Comparison of ENCODE assay signal across 8 mouse cellular contexts in the genomic region with DNA sequence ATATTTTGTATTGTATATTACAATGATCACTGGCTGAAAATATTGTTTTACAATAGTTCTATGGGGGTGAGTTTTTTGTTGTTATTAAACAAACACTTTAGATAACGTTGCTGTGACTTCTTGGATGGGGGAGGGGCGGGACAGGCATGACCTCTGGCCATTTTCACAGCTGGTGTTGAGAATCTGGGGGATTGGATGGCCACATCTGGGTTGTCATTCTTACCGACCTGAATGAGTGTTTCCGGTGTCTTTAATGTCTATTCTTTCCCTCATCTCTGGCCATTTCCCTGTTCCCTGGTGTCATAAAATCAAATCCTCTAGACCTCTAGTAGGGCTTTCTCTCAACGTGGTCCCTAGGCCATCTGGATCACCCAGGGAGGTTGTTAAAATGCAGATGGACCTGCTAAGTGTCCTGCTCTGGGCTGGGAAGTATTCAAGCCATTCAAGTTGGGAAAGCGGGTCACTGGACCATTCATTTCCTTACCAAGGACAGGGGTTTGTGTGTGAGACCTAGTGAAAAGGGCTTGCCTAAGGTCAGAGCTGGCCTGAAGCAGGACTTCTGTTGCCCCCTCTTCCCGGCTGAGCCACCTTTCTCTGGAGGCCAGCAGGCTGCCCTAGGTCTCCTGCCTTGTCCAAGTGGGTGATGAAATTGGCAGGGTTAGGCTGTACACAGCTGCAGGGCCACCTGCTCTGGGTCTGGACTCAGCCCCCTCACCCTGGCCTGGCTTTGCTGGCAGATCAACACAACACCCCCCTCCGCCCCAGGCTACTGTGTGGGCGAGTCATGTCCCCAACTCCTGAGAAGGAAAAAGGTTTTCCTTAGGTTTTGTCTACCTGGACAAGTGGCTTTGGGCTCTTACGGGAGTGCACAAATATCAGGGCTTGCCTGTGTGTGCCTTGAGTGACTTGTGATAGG. TPM values are rescaled to one million over a fixed set of nuclear protein-coding genes. Genes with fewer than 3 reads are reported as not detected.
A peak's percentile ranks its signal among the peaks of the same experiment; 100 is the strongest.
DNase-seq lines count a peak whose midpoint lies in the region; ATAC-seq lines count a peak whose summit lies in the region.

No protein-coding gene starts in this region.

- H3K9me3 ChIP-seq in neural tube, embryonic 11.5 days (ENCODE audit: control insufficient read depth, low read length): no peaks in the 10 kb centered on the region
- no peaks in the 10 kb centered on the region for H3K9me3 ChIP-seq in embryonic facial prominence, embryonic 13.5 days
- H3K9me3 ChIP-seq in hindbrain, embryonic 10.5 days: no peaks in the 10 kb centered on the region
- H3K9me3 ChIP-seq in liver, embryonic 13.5 days (replicated peaks): no peaks in the 10 kb centered on the region
- no peaks in the 10 kb centered on the region for H3K9me3 ChIP-seq in stomach, embryonic 14.5 days (ENCODE audit: control insufficient read depth, low read depth, low read length)

- no peaks in the 10 kb centered on the region for H3K36me3 ChIP-seq in neural tube, embryonic 11.5 days (ENCODE audit: control insufficient read depth, insufficient read depth, low read length)
- no peaks in the 10 kb centered on the region for H3K36me3 ChIP-seq in embryonic facial prominence, embryonic 13.5 days
- peaks cover 10% of the 10 kb centered on the region; the same call in 1 of the 2 replicates for H3K36me3 ChIP-seq in hindbrain, embryonic 10.5 days
- H3K36me3 ChIP-seq in liver, embryonic 13.5 days: no peaks in the 10 kb centered on the region
- H3K36me3 ChIP-seq in stomach, embryonic 14.5 days (ENCODE audit: control insufficient read depth, insufficient read depth, low read length): no peaks in the 10 kb centered on the region

- peak overlapping the region; percentile 71 for H3K27ac ChIP-seq in neural tube, embryonic 11.5 days (ENCODE audit: low read depth, low read length)
- peak overlapping the region; percentile 97 for H3K27ac ChIP-seq in embryonic facial prominence, embryonic 13.5 days
- H3K27ac ChIP-seq in hindbrain, embryonic 10.5 days: peak overlapping the region; percentile 95
- peak overlapping the region; percentile 87 for H3K27ac ChIP-seq in liver, embryonic 13.5 days
- peak overlapping the region; percentile 97 for H3K27ac ChIP-seq in stomach, embryonic 14.5 days (ENCODE audit: low read length)

- H3K4me1 ChIP-seq in neural tube, embryonic 11.5 days (ENCODE audit: control insufficient read depth, insufficient read depth, low read length): peaks cover 43% of the 10 kb centered on the region
- H3K4me1 ChIP-seq in embryonic facial prominence, embryonic 13.5 days: peaks cover 70% of the 10 kb centered on the region
- peaks cover 94% of the 10 kb centered on the region for H3K4me1 ChIP-seq in hindbrain, embryonic 10.5 days (replicated peaks)
- H3K4me1 ChIP-seq in liver, embryonic 13.5 days (replicated peaks): peaks cover 95% of the 10 kb centered on the region
- peaks cover 61% of the 10 kb centered on the region for H3K4me1 ChIP-seq in stomach, embryonic 14.5 days (ENCODE audit: control insufficient read depth, insufficient read depth, low read length)

- peak overlapping the region; percentile 83 for H3K4me2 ChIP-seq in neural tube, embryonic 11.5 days (ENCODE audit: low read depth)
- peak overlapping the region; percentile 95 for H3K4me2 ChIP-seq in embryonic facial prominence, embryonic 13.5 days
- H3K4me2 ChIP-seq in liver, embryonic 13.5 days: peak overlapping the region; percentile 93
- peak overlapping the region; percentile 79 for H3K4me2 ChIP-seq in stomach, embryonic 14.5 days (replicated peaks; ENCODE audit: low read depth, low read length)

- peak; percentile 29 for DNase-seq in neural tube, embryonic 11.5 days (ENCODE audit: low spot score)
- no peak for DNase-seq in neural tube, embryonic 10.5 days (ENCODE audit: extremely low spot score, low spot score)
- peak; percentile 48 for DNase-seq in hindbrain, embryonic 10.5 days (ENCODE audit: low spot score)
- no peak for DNase-seq in liver, embryonic 13.5 days
- no peak for DNase-seq in thymus, adult 18-20 months
- DNase-seq in urinary bladder, postnatal 4 days (ENCODE audit: low spot score in 2 of 2): no peak

- no peak for ATAC-seq in neural tube, embryonic 11.5 days (ENCODE audit: insufficient read depth, low FRiP score, low TSS enrichment)
- no peak for ATAC-seq in embryonic facial prominence, embryonic 13.5 days (ENCODE audit: insufficient number of reproducible peaks, insufficient read depth, low FRiP score, low TSS enrichment, low read depth)
- ATAC-seq in liver, embryonic 13.5 days (ENCODE audit: low read depth): no peak
- ATAC-seq in stomach, embryonic 14.5 days (ENCODE audit: insufficient number of reproducible peaks, insufficient read depth, low FRiP score, low read depth): no peak

- peak overlapping the region; percentile 82 for H3K4me3 ChIP-seq in neural tube, embryonic 11.5 days (ENCODE audit: low read depth, low read length)
- peak overlapping the region; percentile 86 for H3K4me3 ChIP-seq in embryonic facial prominence, embryonic 13.5 days
- H3K4me3 ChIP-seq in hindbrain, embryonic 10.5 days: peak overlapping the region; percentile 86
- H3K4me3 ChIP-seq in liver, embryonic 13.5 days (replicated peaks): peak overlapping the region; percentile 67
- peak overlapping the region; percentile 82 for H3K4me3 ChIP-seq in stomach, embryonic 14.5 days (ENCODE audit: low read depth, low read length)

- H3K9ac ChIP-seq in neural tube, embryonic 11.5 days (ENCODE audit: low read length): peak overlapping the region; percentile 84
- peak overlapping the region; percentile 97 for H3K9ac ChIP-seq in embryonic facial prominence, embryonic 13.5 days
- H3K9ac ChIP-seq in liver, embryonic 13.5 days: peak overlapping the region; percentile 85
- H3K9ac ChIP-seq in stomach, embryonic 14.5 days (replicated peaks; ENCODE audit: low read depth, low read length): peak overlapping the region; percentile 90

- no peaks in the 10 kb centered on the region for H3K27me3 ChIP-seq in neural tube, embryonic 11.5 days (ENCODE audit: control insufficient read depth, insufficient read depth, low read length)
- H3K27me3 ChIP-seq in embryonic facial prominence, embryonic 13.5 days: no peaks in the 10 kb centered on the region
- no peaks in the 10 kb centered on the region; the same call in 1 of the 2 replicates for H3K27me3 ChIP-seq in hindbrain, embryonic 10.5 days (ENCODE audit: insufficient read depth, poor library complexity, severe bottlenecking)
- H3K27me3 ChIP-seq in liver, embryonic 13.5 days: peaks cover 27% of the 10 kb centered on the region
- H3K27me3 ChIP-seq in stomach, embryonic 14.5 days (ENCODE audit: control insufficient read depth, insufficient read depth, low read length): no peaks in the 10 kb centered on the region

- 9% methylated on average over 10 of the region's 10 CpGs for WGBS in neural tube, embryonic 11.5 days
- WGBS in embryonic facial prominence, embryonic 13.5 days: 3% methylated on average over 10 of the region's 10 CpGs
- 7% methylated on average over 10 of the region's 10 CpGs for WGBS in hindbrain, embryonic 10.5 days
- 16% methylated on average over 10 of the region's 10 CpGs for WGBS in liver, embryonic 13.5 days (ENCODE audit: insufficient replicate concordance)
- WGBS in stomach, embryonic 14.5 days: 10% methylated on average over 10 of the region's 10 CpGs

RNA-seq across cellular contexts. Expression of a gene that starts 1.5 kb away (rescaled TPM):
- polyA plus RNA-seq in neural tube, embryonic 11.5 days (2014; fragmentation: Nextera tagmentation; extraction: Ambion mirVana): 116 and 129 TPM in 2 replicates
- polyA plus RNA-seq in embryonic facial prominence, embryonic 13.5 days (2015; fragmentation: Nextera tagmentation; extraction: Ambion mirVana): 179 and 189 TPM in 2 replicates
- 168 and 176 TPM in 2 replicates for polyA plus RNA-seq in hindbrain, embryonic 10.5 days (2016; fragmentation: Nextera tagmentation; extraction: Ambion mirVana)
- polyA plus RNA-seq in liver, embryonic 13.5 days (2015; fragmentation: Nextera tagmentation; extraction: Ambion mirVana): 20.9 and 23.2 TPM in 2 replicates
- 147 and 150 TPM in 2 replicates for polyA plus RNA-seq in stomach, embryonic 14.5 days (2014; fragmentation: Nextera tagmentation; extraction: Ambion mirVana)

RNA-seq across cellular contexts. Expression of a gene that starts 16.4 kb away (rescaled TPM):
- 3.5 and 4.6 TPM in 2 replicates for polyA plus RNA-seq in neural tube, embryonic 11.5 days (2014; fragmentation: Nextera tagmentation; extraction: Ambion mirVana)
- 29.3 and 29.8 TPM in 2 replicates for polyA plus RNA-seq in embryonic facial prominence, embryonic 13.5 days (2015; fragmentation: Nextera tagmentation; extraction: Ambion mirVana)
- 5.0 and 5.1 TPM in 2 replicates for polyA plus RNA-seq in hindbrain, embryonic 10.5 days (2016; fragmentation: Nextera tagmentation; extraction: Ambion mirVana)
- 1.1 and 1.2 TPM in 2 replicates for polyA plus RNA-seq in liver, embryonic 13.5 days (2015; fragmentation: Nextera tagmentation; extraction: Ambion mirVana)
- 18.4 and 21.7 TPM in 2 replicates for polyA plus RNA-seq in stomach, embryonic 14.5 days (2014; fragmentation: Nextera tagmentation; extraction: Ambion mirVana)

RNA-seq across cellular contexts. Expression of a gene that starts 50.7 kb away (rescaled TPM):
- 39.1 and 40.6 TPM in 2 replicates for polyA plus RNA-seq in neural tube, embryonic 11.5 days (2014; fragmentation: Nextera tagmentation; extraction: Ambion mirVana)
- 37.3 and 40.7 TPM in 2 replicates for polyA plus RNA-seq in embryonic facial prominence, embryonic 13.5 days (2015; fragmentation: Nextera tagmentation; extraction: Ambion mirVana)
- 41.1 and 48.7 TPM in 2 replicates for polyA plus RNA-seq in hindbrain, embryonic 10.5 days (2016; fragmentation: Nextera tagmentation; extraction: Ambion mirVana)
- 23.6 and 23.8 TPM in 2 replicates for polyA plus RNA-seq in liver, embryonic 13.5 days (2015; fragmentation: Nextera tagmentation; extraction: Ambion mirVana)
- polyA plus RNA-seq in stomach, embryonic 14.5 days (2014; fragmentation: Nextera tagmentation; extraction: Ambion mirVana): 26.5 and 30.1 TPM in 2 replicates

Comparison
In these comparisons a context has a peak if more than half of its experiments do, and no peak if none do; other contexts are left out.
1. DNase-seq: peak in neural tube, embryonic 11.5 days (single experiment) and hindbrain, embryonic 10.5 days (single experiment); none in neural tube, embryonic 10.5 days (single experiment), liver, embryonic 13.5 days (single experiment), thymus, adult 18-20 months (0 of 2) and urinary bladder, postnatal 4 days (0 of 2).
2. Peak in every context shown above with its lines, with median percentiles within 50 percentile points of each other: H3K27ac ChIP-seq, H3K4me2 ChIP-seq, H3K4me3 ChIP-seq and H3K9ac ChIP-seq.